13 mouse cellular contexts compared by ENCODE assay signal in the genomic region with DNA sequence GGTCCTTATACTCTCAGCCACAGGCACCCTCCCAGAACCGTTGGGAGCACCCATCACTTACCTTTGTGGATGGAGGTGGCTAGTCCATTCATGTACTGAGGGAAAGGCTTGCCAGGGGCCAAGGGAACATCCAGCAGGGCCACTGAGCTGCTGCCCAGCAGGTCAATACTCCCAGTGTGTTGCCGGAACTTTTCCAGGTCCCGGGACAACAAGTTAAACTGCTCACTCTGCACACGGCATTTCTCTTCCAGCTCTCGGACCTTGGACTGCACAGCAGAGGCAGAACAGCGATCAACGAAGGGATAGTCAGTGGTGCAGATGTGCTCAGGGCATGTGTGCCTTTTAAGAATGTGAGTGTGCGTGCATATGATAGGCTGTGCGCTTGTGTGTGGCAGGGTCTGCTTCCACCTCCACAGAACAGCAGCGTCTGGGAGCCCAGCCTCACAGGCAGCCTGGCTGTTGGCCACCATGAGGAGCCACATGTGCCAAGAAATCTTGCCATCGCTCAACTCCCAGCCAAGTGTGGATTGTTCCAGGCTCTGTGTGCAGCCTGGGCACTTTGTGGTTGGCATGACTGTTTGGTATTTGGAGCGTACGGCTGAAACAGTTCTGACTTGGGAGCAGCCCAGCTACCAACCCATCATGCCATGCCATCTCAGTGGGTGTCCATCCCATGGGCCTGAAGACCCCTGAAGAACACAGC.
A peak's percentile ranks its signal among the peaks of the same experiment; 100 is the strongest.
DNase-seq lines count a peak whose midpoint lies in the region; ATAC-seq lines count a peak whose summit lies in the region.
"Had no signal": no experiment of that assay in that cellular context is flagged by ENCODE, and none has a peak within 500 bp of the region (broad histone marks: within the 10 kb centered on the region; RNA-seq: fewer than 3 reads in every experiment).

No protein-coding gene starts in this region.

- peak overlapping the region; percentile 2 for H3K4me3 ChIP-seq in megakaryocyte, embryonic 14.5 days (replicated peaks)
- H3K4me3 ChIP-seq: embryonic facial prominence, embryonic 15.5 days; liver, embryonic 12.5 days; midbrain, embryonic 12.5 days had no signal

- peak; percentile 89 to 90 for DNase-seq in cerebellum, postnatal 14 days
- DNase-seq in cerebellum, adult 9-10 months, result no peak
- peak; percentile 88 for DNase-seq in layer of hippocampus, postnatal 36 days
- DNase-seq in spleen, postnatal 14 days (ENCODE audit: low spot score in 2 of 2), result no peak
- DNase-seq in urinary bladder, postnatal 4 days (ENCODE audit: low spot score in 2 of 2), result no peak
- DNase-seq in embryo, embryonic 10 days (ENCODE audit: low spot score), result no peak

- ATAC-seq in megakaryocyte, adult 5-6 weeks (ENCODE audit: poor library complexity, severe bottlenecking), result no peak
- ATAC-seq: activated CD4-positive, CD25-positive, alpha-beta regulatory T cell, adult 4 months; CD4-positive, CD25-positive, alpha-beta regulatory T cell, adult 4 months; liver, embryonic 12.5 days had no signal

- H3K4me1 ChIP-seq in megakaryocyte, embryonic 14.5 days, result no peaks in the 10 kb centered on the region
- H3K4me1 ChIP-seq: embryonic facial prominence, embryonic 15.5 days; liver, embryonic 12.5 days had no signal

- H3K9me3 ChIP-seq in megakaryocyte, embryonic 14.5 days, result peaks cover 88% of the 10 kb centered on the region
- H3K9me3 ChIP-seq: embryonic facial prominence, embryonic 15.5 days; midbrain, embryonic 12.5 days had no signal

- no peaks in the 10 kb centered on the region for H3K27me3 ChIP-seq in megakaryocyte, embryonic 14.5 days (replicated peaks)
- H3K27me3 ChIP-seq: embryonic facial prominence, embryonic 15.5 days; liver, embryonic 12.5 days; midbrain, embryonic 12.5 days had no signal

- H3K36me3 ChIP-seq in megakaryocyte, embryonic 14.5 days (replicated peaks; ENCODE audit: low read length), result no peaks in the 10 kb centered on the region
- H3K36me3 ChIP-seq: embryonic facial prominence, embryonic 15.5 days; liver, embryonic 12.5 days; midbrain, embryonic 12.5 days had no signal

Comparison
In these comparisons a context has a peak if more than half of its experiments do, and no peak if none do; other contexts are left out.
1. DNase-seq: peak in cerebellum, postnatal 14 days (2 of 2) and layer of hippocampus, postnatal 36 days (2 of 2); none in cerebellum, adult 9-10 months (single experiment), spleen, postnatal 14 days (0 of 2), urinary bladder, postnatal 4 days (0 of 2) and embryo, embryonic 10 days (single experiment).